Mouse (Mus musculus): ENCODE results near the gene Gm14326. TPM values are rescaled to one million over a fixed set of nuclear protein-coding genes. Genes with fewer than 3 reads are reported as not detected.

Gene Gm14326
- polyA plus RNA-seq (2014; fragmentation: Illumina TruSeq; extraction: RNeasy Lipid Tissue Mini Kit (QIAGEN cat#74804); ENCODE audit: low read depth, low replicate concordance) = 74.3 TPM

GRCm38 (mm10) chr2:177957145-177957544 lies at the start of gene Gm14326:
TSS of gene Gm14326 (minus strand) at chr2:177957297.

GRCm38 (mm10) chr2:177925563-177926103 lies 31.5 kb downstream of the Gm14326 start, which contains the start of gene Zfp972:
TSS of gene Zfp972 (minus strand) at chr2:177925613.

GRCm38 (mm10) chr2:177897046-177897578 lies 60.0 kb downstream of the Gm14326 start, which contains the start of gene Gm14327:
TSS of gene Gm14327 (plus strand) at chr2:177897096.

Other genes with a start within 250 kb of the Gm14326 start
- 18.2 TPM for gene Gm14322, start 198.0 kb downstream of the Gm14326 start, polyA plus RNA-seq (2014; fragmentation: Illumina TruSeq; extraction: RNeasy Lipid Tissue Mini Kit (QIAGEN cat#74804); ENCODE audit: low read depth, low replicate concordance)
- 107 TPM for gene Gm14325, start 117.0 kb downstream of the Gm14326 start, polyA plus RNA-seq (2014; fragmentation: Illumina TruSeq; extraction: RNeasy Lipid Tissue Mini Kit (QIAGEN cat#74804); ENCODE audit: low read depth, low replicate concordance)
- 3.1 TPM for gene Gm14327, start 60.2 kb downstream of the Gm14326 start, polyA plus RNA-seq (2014; fragmentation: Illumina TruSeq; extraction: RNeasy Lipid Tissue Mini Kit (QIAGEN cat#74804); ENCODE audit: low read depth, low replicate concordance)
- 3.2 TPM for gene Zfp972, start 31.7 kb downstream of the Gm14326 start, polyA plus RNA-seq (2014; fragmentation: Illumina TruSeq; extraction: RNeasy Lipid Tissue Mini Kit (QIAGEN cat#74804); ENCODE audit: low read depth, low replicate concordance)
- 87.3 TPM for gene Zfp971, start 66.0 kb upstream of the Gm14326 start, polyA plus RNA-seq (2014; fragmentation: Illumina TruSeq; extraction: RNeasy Lipid Tissue Mini Kit (QIAGEN cat#74804); ENCODE audit: low read depth, low replicate concordance)
- 66.1 TPM for gene Zfp931, start 121.2 kb upstream of the Gm14326 start, polyA plus RNA-seq (2014; fragmentation: Illumina TruSeq; extraction: RNeasy Lipid Tissue Mini Kit (QIAGEN cat#74804); ENCODE audit: low read depth, low replicate concordance)
- gene Phactr3, start 161.7 kb upstream of the Gm14326 start, polyA plus RNA-seq (2014; fragmentation: Illumina TruSeq; extraction: RNeasy Lipid Tissue Mini Kit (QIAGEN cat#74804); ENCODE audit: low read depth, low replicate concordance) = 1.2 TPM